Mouse (Mus musculus) heart, postnatal 0 days (tissue): ENCODE results near the gene Ipo5.

ENCODE experiments used
- CTCF ChIP-seq: IDR thresholded peaks from 2 replicates; pipeline ENCODE4 v1.5.1; 2016; ENCODE audit warnings: antibody characterized with exemption, control low read depth, low read depth
- EP300 ChIP-seq: IDR thresholded peaks from 2 replicates; pipeline ENCODE4 v1.6.1; 2016; ENCODE audit warnings: antibody characterized with exemption, low read depth

- TF ChIP-seq CTCF (no peak), EP300 (no peak)
Observed at GRCm38 (mm10) chr14:120864896-120865295, 46.1 kb upstream of the Ipo5 start.
